Comparison of ENCODE assay signal across 26 mouse cellular contexts in genomic region chr9:104039742-104040141, GRCm38 (mm10). TPM values are rescaled to one million over a fixed set of nuclear protein-coding genes. Genes with fewer than 3 reads are reported as not detected.
"Had no signal": no experiment of that assay in that cellular context is flagged by ENCODE, and none has a peak within 500 bp of the region (broad histone marks: within the 10 kb centered on the region; RNA-seq: fewer than 3 reads in every experiment).

No protein-coding gene starts in this region.

- H3K9me3 ChIP-seq: lung, embryonic 15.5 days; megakaryocyte, embryonic 14.5 days; midbrain, embryonic 12.5 days; neural tube, embryonic 13.5 days; neural tube, embryonic 15.5 days; stomach, embryonic 15.5 days had no signal

- H3K4me1 ChIP-seq: lung, embryonic 15.5 days; midbrain, embryonic 12.5 days; stomach, embryonic 15.5 days had no signal

- H3K9ac ChIP-seq: lung, embryonic 15.5 days; midbrain, embryonic 12.5 days; neural tube, embryonic 13.5 days; neural tube, embryonic 15.5 days; stomach, embryonic 15.5 days had no signal

- H3K36me3 ChIP-seq: stomach, embryonic 15.5 days had no signal

- DNase-seq: lung, adult 2 months; lung, postnatal 14 days; lung, postnatal 36 days; midbrain, embryonic 14.5 days; retina, postnatal 1 day; right cerebral cortex, adult 18-20 months; right cerebral cortex, postnatal 25 days; thymus, adult 2 months; thymus, postnatal 25 days; thymus, postnatal 4 days had no signal

- H3K27ac ChIP-seq: lung, embryonic 15.5 days; macrophage; midbrain, embryonic 12.5 days; neural tube, embryonic 13.5 days; neural tube, embryonic 15.5 days; stomach, embryonic 15.5 days; stomach, postnatal 0 days had no signal

- H3K4me3 ChIP-seq: lung, embryonic 15.5 days; megakaryocyte, embryonic 14.5 days; midbrain, embryonic 12.5 days; myocyte; neural tube, embryonic 13.5 days; neural tube, embryonic 15.5 days; stomach, embryonic 15.5 days had no signal

- H3K27me3 ChIP-seq: lung, embryonic 15.5 days; megakaryocyte, embryonic 14.5 days; midbrain, embryonic 12.5 days; neural tube, embryonic 13.5 days; neural tube, embryonic 15.5 days; stomach, embryonic 15.5 days had no signal

- ATAC-seq: lung, postnatal 0 days; midbrain, embryonic 16.5 days had no signal

RNA-seq across cellular contexts. Expression of gene Gm28305, which starts 0.7 kb away (rescaled TPM):
- total RNA-seq: megakaryocyte progenitor cell, adult 5-6 weeks had no signal
- polyA plus RNA-seq: lung, adult 2 months; lung, embryonic 15.5 days; lung, postnatal 0 days; macrophage; midbrain, embryonic 12.5 days; midbrain, embryonic 14.5 days; midbrain, embryonic 16.5 days; myocyte; neural tube, embryonic 11.5 days; neural tube, embryonic 13.5 days; neural tube, embryonic 15.5 days; spleen, adult 2 months; stomach, embryonic 15.5 days; stomach, postnatal 0 days; testis, adult 2 months; thymus, adult 2 months; urinary bladder, adult 2 months had no signal
